Mouse (Mus musculus) left cerebral cortex, postnatal 14 days (tissue): ENCODE data around the gene Selp. TPM values are rescaled to one million over a fixed set of nuclear protein-coding genes. Genes with fewer than 3 reads are reported as not detected.

Source experiments
- DNase-seq, 2 experiments: peaks; one replicate each; pipeline ENCODE4 v3.0.0; 2021 to 2022; ENCODE audit warnings: low spot score in 2 of 2, mixed read lengths in 1 of 2
- intact Hi-C: fragments of 180-260 bp; cut with DNase I; formaldehyde crosslinking; loops from one replicate; pipeline ENCODE4 v1.15.1; 2025
- total RNA-seq, 2 experiments: library from RNA; stranded (reverse); gene quantifications; 2 replicates each; pipeline ENCODE4 v1.2.3; 2021

Selp gene
- total RNA-seq, 2 experiments from 2014 or later = not detected

DNA sequence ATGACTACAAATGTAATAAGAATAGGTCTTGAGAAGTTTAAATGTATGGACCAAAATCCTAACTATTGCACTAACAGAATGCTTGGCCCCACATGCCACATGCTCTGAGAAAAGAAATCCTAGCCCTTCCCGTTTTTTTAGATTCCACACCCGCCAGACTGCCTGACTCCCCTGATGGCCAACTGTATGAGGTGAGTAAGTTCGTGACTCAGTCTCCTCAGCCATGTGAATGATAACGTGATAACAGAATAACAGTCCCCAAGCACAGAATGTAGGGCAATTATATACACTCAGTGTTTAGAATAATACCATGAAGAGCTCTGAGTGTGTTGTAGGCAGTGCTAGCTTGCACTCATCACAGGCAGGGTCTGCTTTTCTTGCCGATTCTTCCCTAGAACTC lies 784 bp upstream of the Selp start:
- intact Hi-C loops = no loop called here

DNA sequence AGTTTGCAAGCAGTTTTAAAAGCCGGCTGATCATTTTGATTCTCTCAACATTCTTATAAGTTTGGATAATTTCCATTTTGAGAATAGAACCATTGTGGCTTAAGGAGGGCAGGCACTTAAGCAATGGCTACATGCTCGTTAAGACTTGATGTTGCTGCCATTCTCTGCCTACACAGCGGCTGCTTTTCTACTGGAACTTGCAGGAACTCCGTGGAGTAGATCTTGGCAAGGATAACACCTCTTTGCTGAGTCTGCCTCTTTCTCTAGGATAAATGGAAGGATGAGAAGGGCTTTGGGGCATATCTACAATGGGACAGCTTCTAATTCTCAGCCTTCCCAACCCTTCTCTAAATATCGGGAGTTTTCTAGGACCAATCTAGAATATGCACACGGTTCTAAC lies 583 bp downstream of the Selp start:
- intact Hi-C loops = no loop called here
- peak in 1 of 2 experiments; percentile 10 for DNase-seq

More for the DNA sequence above, 784 bp upstream of the Selp start:
- DNase-seq = no peak

DNA sequence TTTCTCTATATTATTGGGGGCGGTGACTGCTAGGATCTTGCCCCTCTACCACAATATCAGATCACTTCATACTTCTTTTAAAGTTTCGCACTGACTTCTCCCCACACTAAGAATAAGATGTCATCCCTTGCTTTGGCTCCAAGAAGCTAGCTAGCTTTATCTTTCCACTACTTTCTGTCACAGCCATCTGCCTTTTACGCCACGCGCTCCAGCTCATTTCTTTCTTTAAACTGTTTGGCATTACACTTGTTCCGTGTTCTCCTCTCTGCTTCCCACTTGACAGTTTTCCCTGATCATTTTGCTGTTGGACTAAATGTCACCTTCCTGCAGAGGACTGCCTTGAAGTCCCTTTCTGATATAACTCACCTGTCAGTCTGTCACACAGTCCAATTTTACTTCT lies 2.8 kb downstream of the Selp start:
- intact Hi-C loops = no loop called here
- peak in 1 of 2 experiments; percentile 30 for DNase-seq

DNA sequence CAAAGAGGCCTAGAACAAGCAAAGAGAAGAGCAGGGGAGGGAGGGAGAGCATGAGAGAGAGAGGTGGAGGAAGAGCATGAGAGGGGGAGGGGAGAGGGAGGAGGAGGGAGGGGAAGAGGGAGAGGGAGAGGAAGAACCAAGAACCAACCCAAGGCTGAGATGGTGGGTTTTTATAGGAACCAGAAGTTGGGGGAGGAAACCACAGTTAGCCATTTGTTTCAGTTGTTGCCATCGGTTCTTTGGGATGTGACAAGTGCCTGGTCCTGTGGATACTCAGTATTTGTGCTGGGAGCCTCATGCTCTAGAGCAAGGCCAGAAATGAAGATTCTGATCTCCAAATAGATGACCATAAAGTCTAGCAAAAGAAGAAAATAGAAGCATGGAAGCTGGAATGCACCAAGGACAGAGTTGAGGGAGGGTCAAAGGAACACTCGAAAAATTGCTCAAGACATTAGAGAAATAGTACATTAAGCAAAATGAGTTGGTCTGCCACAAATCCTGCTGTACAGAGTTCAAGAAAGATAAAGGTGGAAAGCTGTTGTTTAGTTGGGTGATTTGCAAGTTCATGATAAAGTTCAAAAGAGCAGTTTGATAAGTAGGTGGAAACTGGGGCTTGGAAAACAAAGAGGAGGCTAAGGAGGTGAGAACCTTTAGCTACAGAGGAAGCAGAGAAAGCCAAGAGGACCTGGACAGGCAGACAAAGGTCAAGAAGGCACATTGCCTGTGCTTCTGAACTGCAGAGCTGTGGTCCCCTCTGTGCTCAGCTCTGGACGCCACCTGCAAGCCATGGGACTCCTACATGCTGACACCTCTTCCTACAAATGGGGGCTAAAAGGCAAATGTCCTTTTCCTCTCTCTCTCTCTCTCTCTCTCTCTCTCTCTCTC lies 5.1 kb downstream of the Selp start:
- intact Hi-C loops = no loop called here
- DNase-seq = no peak

- no peak for DNase-seq
- intact Hi-C loops = no loop called here
Observed at GRCm38 (mm10) chr1:164120777-164121158, 5.7 kb downstream of the Selp start.

GRCm38 (mm10) chr1:164123836-164124235 lies 8.8 kb downstream of the Selp start:
- DNase-seq = no peak
- intact Hi-C loops = no loop called here

GRCm38 (mm10) chr1:164130013-164130412 lies 14.9 kb downstream of the Selp start:
- intact Hi-C loops = no loop called here
- no peak for DNase-seq

DNA sequence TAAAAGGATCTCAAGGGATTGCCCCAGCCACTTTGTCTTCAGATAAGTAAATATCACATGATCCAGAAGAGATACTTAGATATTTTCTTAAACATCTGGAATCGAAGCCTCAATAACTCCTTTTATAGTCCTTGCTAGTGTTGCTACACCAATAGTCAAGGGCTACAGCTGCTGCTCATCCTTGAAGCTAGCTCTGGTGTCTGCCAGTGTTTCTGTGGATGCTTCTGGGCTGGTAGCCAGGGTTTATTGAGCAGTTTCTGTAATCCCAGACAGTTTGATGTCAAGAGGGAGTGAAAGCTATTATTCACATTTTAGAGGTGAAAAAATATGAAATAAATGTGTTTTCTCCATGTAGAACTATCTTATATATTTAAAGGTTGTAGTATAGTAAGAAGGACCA lies 17.5 kb downstream of the Selp start:
- intact Hi-C loops = no loop called here

GRCm38 (mm10) chr1:164134101-164134500 lies 19.0 kb downstream of the Selp start:
- no peak for DNase-seq
- intact Hi-C loops = no loop called here

More for the DNA sequence above, 17.5 kb downstream of the Selp start:
- no peak for DNase-seq

DNA sequence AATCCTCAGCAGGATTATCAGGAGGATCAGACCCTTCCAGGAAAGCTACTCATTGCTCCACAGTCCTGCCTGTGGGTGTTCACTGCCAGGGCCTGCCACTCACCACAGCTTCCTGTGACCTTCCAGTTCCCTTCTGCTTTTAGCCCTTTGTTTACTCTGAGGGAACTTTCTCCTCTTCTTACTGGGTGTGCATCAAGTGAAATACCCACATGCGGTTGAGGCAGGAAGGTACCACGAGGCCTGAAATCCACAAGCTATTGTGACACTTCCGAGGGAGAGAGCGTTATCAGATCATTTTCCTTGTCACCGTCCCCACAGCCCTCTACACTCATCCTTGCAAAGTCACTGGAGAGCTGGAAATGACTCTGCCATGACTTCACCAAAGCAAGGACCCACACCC lies 20.3 kb downstream of the Selp start:
- intact Hi-C loops = no loop called here
- DNase-seq = no peak

- DNase-seq = no peak
- intact Hi-C loops = no loop called here
Observed at GRCm38 (mm10) chr1:164135960-164136359, 20.9 kb downstream of the Selp start.

DNA sequence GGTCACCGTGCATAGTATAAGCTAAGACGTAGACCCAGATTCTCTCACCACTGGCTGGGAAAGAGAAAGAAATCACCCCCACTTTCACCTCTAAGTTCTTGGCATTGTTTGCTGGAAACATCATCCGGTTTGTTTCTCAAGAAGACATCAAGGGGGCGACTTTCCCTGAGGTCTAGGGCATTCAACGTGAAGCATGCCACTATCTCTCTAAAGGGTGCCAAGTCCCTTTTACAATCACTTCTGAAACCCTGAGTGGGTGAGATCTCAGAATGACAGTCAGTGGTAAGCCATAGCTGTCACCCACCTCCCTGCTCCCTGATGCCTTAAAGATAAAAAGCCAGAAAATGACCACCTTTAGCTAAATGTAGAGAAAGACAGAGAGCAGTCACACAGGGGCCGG lies 21.6 kb downstream of the Selp start:
- DNase-seq = no peak
- intact Hi-C loops = no loop called here

DNA sequence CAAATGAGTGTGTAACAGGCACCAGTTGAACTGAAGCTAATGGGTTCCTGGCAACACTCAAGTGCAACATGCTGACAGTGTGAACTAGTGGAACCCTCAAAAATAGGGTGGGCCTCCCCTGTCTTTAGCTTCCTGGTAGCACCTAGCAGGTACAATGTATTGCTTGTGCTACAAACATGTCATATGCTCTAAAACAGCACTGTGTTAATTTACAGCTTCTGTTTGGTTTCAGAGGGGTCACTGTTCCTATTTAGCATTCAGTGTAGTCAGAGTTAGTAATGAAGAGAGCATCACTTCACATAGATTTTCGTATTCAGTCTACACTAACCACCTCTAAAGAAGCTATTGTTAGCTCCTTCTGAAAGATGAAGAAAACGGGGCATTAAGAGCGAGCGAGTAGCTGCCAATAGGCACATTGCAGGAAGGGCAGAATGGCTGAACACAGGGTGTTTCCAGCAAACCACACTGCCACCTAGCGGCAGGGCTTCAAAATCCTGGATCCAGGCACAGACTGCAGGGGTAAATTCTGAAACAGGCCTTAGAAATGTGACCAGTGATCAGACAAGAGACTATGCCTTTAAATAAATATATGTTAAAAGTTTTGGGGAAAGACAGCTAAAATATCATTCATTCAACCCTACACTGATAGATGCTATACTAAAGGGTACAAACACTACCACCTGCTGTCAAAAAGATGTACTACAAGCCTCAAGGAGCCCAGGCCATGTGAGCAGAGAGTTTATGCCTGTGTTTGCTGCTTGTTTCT lies 23.5 kb downstream of the Selp start:
- intact Hi-C loops = loop anchor here (2.0 kb wide), 2 partner anchors 78 to 130 kb away; partner anchors contain the start of gene Sell
- peak; percentile 84 to 85 for DNase-seq

GRCm38 (mm10) chr1:164139464-164139863 lies 24.4 kb downstream of the Selp start:
- intact Hi-C loops = loop anchor here (2.0 kb wide), 2 partner anchors 79 to 131 kb away; partner anchors contain the start of gene Sell
- no peak for DNase-seq

- intact Hi-C loops = loop anchor here (5.0 kb wide), 1 partner anchor 38 kb away; no protein-coding TSS in a partner anchor
- DNase-seq = no peak
Observed at GRCm38 (mm10) chr1:164149083-164149482, 34.0 kb downstream of the Selp start.

DNA sequence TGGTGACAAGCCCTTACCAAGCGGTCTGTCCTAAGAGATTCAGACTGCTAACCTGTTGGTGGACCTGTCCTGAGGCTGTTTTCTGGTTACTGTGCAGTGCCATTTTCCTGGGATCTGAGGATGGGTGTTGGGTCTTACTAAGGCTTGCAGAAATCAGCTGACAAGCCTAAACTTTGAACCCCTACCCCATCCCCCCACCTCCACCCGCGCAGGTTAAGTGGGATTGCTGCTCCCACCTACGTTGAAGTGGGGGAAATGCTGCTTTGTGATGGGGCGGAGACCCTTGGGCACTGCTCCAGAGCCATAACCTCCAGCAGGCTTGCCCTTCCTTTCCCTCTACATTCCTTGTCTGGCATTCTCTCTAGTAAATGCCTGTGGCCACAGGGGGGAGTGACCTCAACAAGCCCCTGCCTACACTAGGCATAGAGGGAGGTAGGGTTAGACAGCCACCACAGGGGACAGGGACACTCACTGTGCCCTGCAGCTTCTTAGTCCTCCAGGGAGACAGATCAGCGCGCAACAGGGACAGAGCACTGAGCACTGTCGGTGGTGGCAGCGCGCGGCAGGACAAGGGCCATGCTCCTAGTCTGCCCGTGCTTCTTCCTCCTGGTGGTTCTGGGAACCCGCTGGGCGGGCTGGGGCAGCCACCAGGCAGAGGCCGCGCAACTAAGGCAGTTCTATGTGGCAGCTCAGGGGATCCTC lies 36.5 kb downstream of the Selp start, which contains the start of gene F5:
TSS of gene F5 (plus strand) at position 452 of the 702 bp plus-strand sequence.
- DNase-seq = no peak
- intact Hi-C loops = no loop called here

DNA sequence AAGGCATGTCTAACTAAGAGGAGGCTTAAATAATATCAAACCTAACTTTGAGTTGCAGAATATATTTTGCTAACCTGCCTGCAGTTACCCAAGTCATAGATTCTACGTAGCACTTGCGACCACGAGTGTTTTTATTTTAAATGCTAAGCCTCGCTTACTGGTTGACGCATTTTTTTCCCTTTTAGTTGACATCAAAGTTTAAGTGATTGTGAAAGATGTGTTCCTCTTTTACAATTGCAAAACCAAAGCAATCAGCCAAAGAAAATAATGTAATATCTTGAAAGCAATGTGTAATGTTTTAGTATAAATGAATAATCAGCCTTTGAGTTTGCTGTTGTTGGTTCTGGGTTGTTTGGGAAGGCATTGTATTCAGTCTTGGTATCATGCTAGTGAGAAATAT lies 37.8 kb downstream of the Selp start:
- no peak for DNase-seq
- intact Hi-C loops = no loop called here

- intact Hi-C loops = no loop called here
- DNase-seq = no peak
Observed at GRCm38 (mm10) chr1:164154983-164155382, 39.9 kb downstream of the Selp start.

DNA sequence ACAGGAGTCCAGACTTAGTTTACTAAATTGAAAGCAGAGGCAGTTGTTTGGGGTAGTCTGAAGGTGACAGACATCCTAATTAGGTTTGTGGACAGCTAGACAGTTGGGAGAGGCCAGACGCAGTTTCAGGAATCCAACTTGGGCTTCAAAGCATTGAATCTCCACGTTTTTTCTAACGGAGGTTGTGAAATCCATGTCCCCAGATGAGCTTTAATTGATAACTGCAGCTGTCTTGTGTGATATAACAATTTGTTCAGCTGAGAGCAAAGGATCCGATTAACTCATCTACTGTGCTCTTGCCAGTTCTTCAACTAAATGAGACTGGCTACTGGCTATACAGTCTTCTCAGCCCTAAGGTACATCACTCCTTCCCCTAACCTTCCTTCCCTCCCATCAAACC lies 43.5 kb downstream of the Selp start:
- intact Hi-C loops = no loop called here
- DNase-seq = no peak

- intact Hi-C loops = no loop called here
- no peak for DNase-seq
Observed at GRCm38 (mm10) chr1:164159781-164160180, 44.7 kb downstream of the Selp start.
